Mouse (Mus musculus) thymus, postnatal 14 days (tissue): Measurements from ENCODE around the gene Cd47.

Experiments used
- DNase-seq: peaks from one replicate; pipeline ENCODE4 v3.0.0; 2021

Gene Cd47

GRCm38 (mm10) chr16:49954909-49955308, 154.6 kb downstream of the Cd47 start:
- DNase-seq: no peak

GRCm38 (mm10) chr16:49955325-49955724, 155.0 kb downstream of the Cd47 start:
- no peak for DNase-seq

GRCm38 (mm10) chr16:49955952-49956351, 155.6 kb downstream of the Cd47 start:
- no peak for DNase-seq

- DNase-seq: no peak
These were observed 156.4 kb downstream of the Cd47 start for GRCm38 (mm10) chr16:49956531-49957302.

- DNase-seq: no peak
These were observed 158.6 kb downstream of the Cd47 start for GRCm38 (mm10) chr16:49958900-49959436.

- no peak for DNase-seq
These were observed 162.0 kb downstream of the Cd47 start for GRCm38 (mm10) chr16:49962305-49962704.

- DNase-seq: no peak
These were observed 164.1 kb downstream of the Cd47 start for GRCm38 (mm10) chr16:49964321-49964986.
